Mouse (Mus musculus): ENCODE data around the gene B4galt5. TPM values are rescaled to one million over a fixed set of nuclear protein-coding genes. Genes with fewer than 3 reads are reported as not detected.
A peak's percentile ranks its signal among the peaks of the same experiment; 100 is the strongest.

B4galt5 gene
- polyA plus RNA-seq, 1 experiment = 37.5 TPM

- DNase-seq (ENCODE audit: low read depth, low spot score) = no peak
These were observed 12.4 kb downstream of the B4galt5 start for GRCm38 (mm10) chr2:167336384-167337213.

GRCm38 (mm10) chr2:167335066-167335465 lies 13.9 kb downstream of the B4galt5 start:
- 87% methylated on average over 9 of the region's 9 CpGs for WGBS
- no peak for DNase-seq (ENCODE audit: low read depth, low spot score)

More at GRCm38 (mm10) chr2:167336384-167337213, 12.4 kb downstream of the B4galt5 start:
- WGBS = 24% methylated on average over 10 of the region's 10 CpGs

- WGBS = 68% methylated on average over 4 of the region's 4 CpGs
- no peak for DNase-seq (ENCODE audit: low read depth, low spot score)
These were observed 14.7 kb downstream of the B4galt5 start for GRCm38 (mm10) chr2:167334312-167334711.

GRCm38 (mm10) chr2:167333450-167333849 lies 15.5 kb downstream of the B4galt5 start:
- 40% methylated on average over 6 of the region's 6 CpGs for WGBS
- DNase-seq (ENCODE audit: low read depth, low spot score) = no peak

- WGBS = 35% methylated on average over 7 of the region's 7 CpGs
- no peak for DNase-seq (ENCODE audit: low read depth, low spot score)
These were observed 16.5 kb downstream of the B4galt5 start for GRCm38 (mm10) chr2:167332336-167332987.

- DNase-seq (ENCODE audit: low read depth, low spot score) = no peak
- WGBS = 16% methylated on average over 5 of the region's 5 CpGs
These were observed 17.5 kb downstream of the B4galt5 start for GRCm38 (mm10) chr2:167331432-167331921.

GRCm38 (mm10) chr2:167330581-167330980 lies 18.4 kb downstream of the B4galt5 start:
- WGBS = 75% methylated on average over 5 of the region's 5 CpGs
- no peak for DNase-seq (ENCODE audit: low read depth, low spot score)

GRCm38 (mm10) chr2:167329478-167330262 lies 19.3 kb downstream of the B4galt5 start:
- DNase-seq (ENCODE audit: low read depth, low spot score) = no peak
- 90% methylated on average over 9 of the region's 9 CpGs for WGBS

- no peak for DNase-seq (ENCODE audit: low read depth, low spot score)
- 67% methylated on average over 6 of the region's 6 CpGs for WGBS
These were observed 20.6 kb downstream of the B4galt5 start for GRCm38 (mm10) chr2:167328340-167328739.

- 91% methylated on average over 9 of the region's 9 CpGs for WGBS
- no peak for DNase-seq (ENCODE audit: low read depth, low spot score)
These were observed 22.4 kb downstream of the B4galt5 start for GRCm38 (mm10) chr2:167326582-167326981.

- 46% methylated on average over 10 of the region's 10 CpGs for WGBS
- no peak for DNase-seq (ENCODE audit: low read depth, low spot score)
These were observed 24.6 kb downstream of the B4galt5 start for GRCm38 (mm10) chr2:167324151-167324930.

GRCm38 (mm10) chr2:167323116-167323515 lies 25.9 kb downstream of the B4galt5 start:
- 76% methylated on average over 3 of the region's 3 CpGs for WGBS
- no peak for DNase-seq (ENCODE audit: low read depth, low spot score)

- 94% methylated on average over 8 of the region's 8 CpGs for WGBS
- DNase-seq (ENCODE audit: low read depth, low spot score) = no peak
These were observed 27.6 kb downstream of the B4galt5 start for GRCm38 (mm10) chr2:167321372-167321771.

GRCm38 (mm10) chr2:167318981-167319380 lies 30.0 kb downstream of the B4galt5 start:
- no peak for DNase-seq (ENCODE audit: low read depth, low spot score)

GRCm38 (mm10) chr2:167316724-167317187 lies 32.2 kb downstream of the B4galt5 start:
- no peak for DNase-seq (ENCODE audit: low read depth, low spot score)
- 46% methylated on average over 3 of the region's 3 CpGs for WGBS

More at GRCm38 (mm10) chr2:167318981-167319380, 30.0 kb downstream of the B4galt5 start:
- 15% methylated on average over 5 of the region's 5 CpGs for WGBS

- DNase-seq (ENCODE audit: low read depth, low spot score) = no peak
- WGBS = 78% methylated on average over 8 of the region's 8 CpGs
These were observed 34.5 kb downstream of the B4galt5 start for GRCm38 (mm10) chr2:167314491-167314890.

GRCm38 (mm10) chr2:167313501-167314326 lies 35.3 kb downstream of the B4galt5 start:
- peak; percentile 98 for DNase-seq (ENCODE audit: low read depth, low spot score)
- 22% methylated on average over 13 of the region's 13 CpGs for WGBS

- no peak for DNase-seq (ENCODE audit: low read depth, low spot score)
These were observed 38.9 kb downstream of the B4galt5 start for GRCm38 (mm10) chr2:167310121-167310520.

More at GRCm38 (mm10) chr2:167310121-167310520, 38.9 kb downstream of the B4galt5 start:
- 100% methylated on average over 1 of the region's 1 CpGs for WGBS
